Mouse (Mus musculus) thymus, postnatal 4 days (tissue): ENCODE data around the gene 4933406M09Rik.

ENCODE experiments used
- DNase-seq: peaks from one replicate; pipeline ENCODE4 v3.0.0; 2021

4933406M09Rik gene

DNA sequence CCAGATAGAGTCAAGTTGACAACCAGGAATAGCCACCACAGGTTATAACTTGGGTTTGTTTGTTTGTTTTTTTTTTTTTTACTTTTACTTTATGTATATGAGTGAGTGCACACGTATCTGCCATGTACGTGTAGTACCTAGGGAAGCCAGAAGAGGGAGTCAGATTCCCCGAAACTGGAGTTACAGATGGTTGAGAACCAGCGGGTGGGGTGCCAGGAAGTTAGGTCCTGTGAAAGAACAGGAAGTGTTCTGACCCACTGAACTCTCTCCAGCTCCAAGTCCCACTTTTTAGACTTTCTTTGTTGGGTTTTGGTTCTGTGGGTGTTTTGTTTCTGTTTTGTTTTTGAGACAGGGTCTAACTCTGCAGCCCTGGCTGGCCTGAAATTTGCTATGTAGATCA lies 49.7 kb downstream of the 4933406M09Rik start:
- peak; percentile 47 for DNase-seq

DNA sequence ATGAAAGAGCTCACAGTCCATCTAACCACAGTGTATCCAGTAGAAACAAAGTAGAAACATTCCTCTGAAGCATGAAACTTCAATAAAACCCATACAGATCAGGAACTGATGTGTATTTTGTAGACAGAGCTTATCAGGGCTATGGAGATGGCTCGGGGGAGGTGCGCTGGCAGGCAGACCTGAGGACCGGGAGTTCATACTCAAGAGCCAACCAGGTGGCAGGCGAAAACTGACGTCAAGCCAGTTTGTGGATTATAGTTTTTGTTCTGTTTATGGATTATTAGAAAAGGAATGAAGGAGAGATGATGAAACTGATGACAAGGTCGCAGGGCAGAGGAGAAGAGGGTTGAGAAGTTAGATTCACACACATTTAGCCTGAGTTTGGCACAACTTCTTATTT lies 54.7 kb downstream of the 4933406M09Rik start:
- DNase-seq, result no peak
